Mouse (Mus musculus): ENCODE measurements at regions not wholly inside any gene's neighbourhood (a gene's known extent, or its start where the extent isn't known, plus 50 kb on each side); places are given as distances from the start of the nearest gene placed in this dataset.

DNA sequence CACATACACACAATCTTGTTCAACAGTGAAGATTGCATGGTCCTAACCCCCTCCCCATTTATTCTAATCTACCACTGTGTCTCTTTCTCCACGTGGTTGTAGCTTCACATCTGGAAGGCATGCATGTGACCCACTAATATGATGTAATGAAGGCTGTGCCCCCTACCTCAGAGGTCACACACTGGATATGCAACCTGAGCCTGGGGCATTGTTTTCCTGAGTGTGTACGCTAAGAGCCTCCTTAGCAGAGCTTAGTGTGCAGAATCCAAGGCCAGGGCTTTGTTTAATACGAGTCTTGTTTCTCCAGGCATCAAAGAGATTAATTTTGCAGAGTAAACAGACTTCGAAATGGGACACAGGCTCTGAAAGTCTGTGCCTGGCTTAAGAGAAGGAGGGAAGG is 68.0 kb upstream of the Tnrc6c start:
- 52% methylated on average over 4 of the region's 4 CpGs for WGBS
- DNase-seq (ENCODE audit: low read depth, low spot score): no peak

DNA sequence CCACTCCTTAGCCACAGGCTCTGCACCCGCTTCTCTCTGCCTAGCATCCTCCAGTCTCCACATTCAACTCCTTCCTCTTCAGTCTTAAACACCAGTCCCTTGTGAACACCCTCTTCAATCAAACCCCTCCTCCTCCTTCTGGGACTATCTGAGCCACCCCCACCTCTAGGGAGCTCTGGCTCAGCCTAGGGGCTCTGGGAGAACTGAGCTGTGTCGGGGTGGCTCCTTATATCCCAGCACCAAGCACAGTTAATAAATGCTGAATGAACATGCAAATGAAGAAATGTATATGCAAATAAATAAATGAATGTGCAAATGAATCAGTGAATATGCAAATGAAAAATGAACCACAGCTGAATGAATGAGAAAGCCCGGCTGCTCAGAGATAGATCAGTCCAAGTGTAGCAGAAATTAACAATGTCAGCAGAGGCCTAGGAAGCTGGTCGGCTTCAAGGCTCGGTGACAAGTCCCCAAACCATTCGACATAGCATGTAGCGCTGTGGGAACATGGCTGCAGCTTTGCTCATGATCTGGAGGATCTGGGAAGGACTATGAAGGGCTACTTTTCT is 67.1 kb upstream of the Tnrc6c start:
- no peak for DNase-seq (ENCODE audit: low read depth, low spot score)
- WGBS: 89% methylated on average over 7 of the region's 7 CpGs

DNA sequence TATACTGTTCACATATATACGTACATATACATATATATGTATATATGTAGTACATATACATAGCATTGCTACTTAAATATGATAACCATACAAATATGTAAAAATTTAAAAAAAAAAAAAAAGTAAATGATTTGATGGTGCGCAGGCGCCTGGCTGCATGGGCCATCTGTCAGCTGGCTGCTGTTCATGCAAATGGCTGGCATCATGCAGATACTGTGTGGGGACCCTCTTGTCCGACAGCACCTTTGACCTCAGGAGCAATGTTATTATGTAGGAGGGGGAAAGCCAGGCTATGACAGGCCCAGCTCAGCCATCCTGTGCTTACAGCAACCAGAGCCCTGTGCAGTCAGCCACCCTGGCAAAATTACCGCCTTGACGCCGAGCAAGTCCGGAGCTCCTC is 65.1 kb upstream of the Tnrc6c start:
- no peak for DNase-seq (ENCODE audit: low read depth, low spot score)
- WGBS: 94% methylated on average over 8 of the region's 8 CpGs

DNA sequence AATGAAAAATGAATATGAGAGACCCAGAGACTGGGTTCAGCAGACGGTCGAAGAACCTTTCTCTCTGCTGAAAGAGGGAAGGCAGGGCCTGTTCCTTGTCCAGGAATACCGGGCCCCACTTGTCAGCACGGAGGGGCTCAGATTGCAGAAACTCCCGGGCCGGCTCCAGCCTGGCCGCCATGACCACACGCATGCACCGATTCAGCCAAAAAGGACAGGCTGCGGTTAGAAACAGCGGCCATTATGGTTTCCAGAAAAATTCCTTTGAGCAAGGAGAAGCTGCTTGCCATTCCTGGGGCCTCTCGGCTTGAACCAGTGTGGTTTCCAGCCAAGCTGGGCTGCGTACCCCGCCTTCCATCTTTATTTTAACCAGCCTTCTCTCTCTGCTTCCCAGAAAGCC is 64.7 kb upstream of the Tnrc6c start:
- 85% methylated on average over 14 of the region's 14 CpGs for whole genome bisulfite sequencing
- DNase-seq (ENCODE audit: low read depth, low spot score): no peak

DNA sequence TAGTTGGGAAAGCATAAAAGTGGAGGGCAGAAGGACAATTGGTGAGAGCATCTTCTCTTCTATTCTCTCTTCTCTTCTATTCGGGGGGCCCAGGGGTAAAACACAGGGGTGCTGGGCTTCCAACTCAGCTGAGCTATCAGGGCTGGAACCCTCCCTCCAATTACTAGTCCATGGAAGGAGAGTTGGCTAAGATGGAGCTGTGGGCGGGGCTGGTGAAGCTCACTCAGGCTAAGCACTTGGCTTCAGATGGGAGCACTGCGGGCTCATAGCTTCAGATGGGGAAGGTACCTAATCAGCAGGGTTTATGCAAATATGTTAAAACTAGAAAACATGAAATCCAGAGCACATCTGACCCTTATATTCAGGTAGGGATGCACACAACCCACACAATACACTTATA is 61.5 kb upstream of the Tnrc6c start:
- WGBS: 50% methylated on average over 3 of the region's 3 CpGs
- no peak for DNase-seq (ENCODE audit: low read depth, low spot score)

DNA sequence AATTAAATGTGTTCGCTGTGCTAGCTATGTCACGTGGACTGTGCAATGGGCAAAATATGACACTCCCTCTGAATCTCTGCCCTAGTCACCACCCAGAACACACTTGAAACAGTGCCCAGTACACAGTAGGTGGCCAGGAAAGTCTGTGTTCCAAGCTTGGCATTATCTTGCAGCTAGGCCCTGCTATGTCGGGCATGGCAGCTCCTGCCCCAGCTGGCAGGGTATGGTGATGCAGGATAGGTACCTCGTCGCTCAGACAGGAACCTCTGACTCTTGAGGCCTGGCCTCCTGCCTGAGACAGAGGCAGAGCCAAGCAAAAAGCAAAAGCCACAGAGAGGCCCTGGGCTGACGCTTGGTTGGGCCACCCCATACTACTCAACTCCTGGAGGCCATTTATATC is 57.9 kb upstream of the Tnrc6c start:
- no peak for DNase-seq (ENCODE audit: low read depth, low spot score)
- WGBS: 59% methylated on average over 6 of the region's 6 CpGs

DNA sequence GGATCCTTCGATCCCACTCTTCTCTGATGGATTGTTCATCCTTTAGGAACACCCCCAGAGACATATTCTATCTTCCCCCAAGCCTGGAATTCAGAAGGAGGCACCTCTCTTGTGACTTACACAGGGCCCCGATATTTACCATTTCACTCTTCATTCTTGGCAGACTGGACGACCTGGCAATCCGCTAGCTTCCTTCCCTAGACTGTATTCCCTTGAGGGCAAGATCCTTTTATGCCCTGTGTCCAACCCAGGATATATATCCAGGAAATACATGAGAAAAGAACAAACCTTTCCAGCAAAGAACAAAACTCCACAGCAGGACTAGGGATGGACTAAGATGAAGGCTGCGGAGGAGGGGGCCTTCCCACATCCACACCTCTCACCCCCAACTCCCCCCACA is 56.3 kb upstream of the Tnrc6c start:
- no peak for DNase-seq (ENCODE audit: low read depth, low spot score)

DNA sequence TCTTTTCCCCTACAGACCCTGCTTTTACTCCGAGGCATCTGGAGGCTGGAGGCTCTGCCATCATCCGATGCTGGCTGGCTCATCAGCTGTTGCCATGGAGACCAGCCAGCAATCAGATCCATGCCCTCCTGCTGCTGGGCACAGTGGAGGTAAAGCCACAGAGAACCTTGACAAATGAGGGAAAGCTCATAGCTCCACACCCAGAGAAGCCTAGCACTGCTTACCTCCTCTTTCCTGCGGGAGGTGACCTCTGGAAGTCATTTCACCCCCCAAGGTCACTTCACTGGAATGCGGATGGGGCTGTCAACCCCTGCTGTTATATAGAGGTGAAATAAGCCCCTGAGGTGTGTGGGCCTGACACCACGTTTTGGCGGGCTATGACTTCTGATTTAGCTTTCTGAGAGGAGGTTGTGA is 55.9 kb upstream of the Tnrc6c start:
- WGBS: 49% methylated on average over 6 of the region's 6 CpGs
- no peak for DNase-seq (ENCODE audit: low read depth, low spot score)

More for the DNA sequence above, 56.3 kb upstream of the Tnrc6c start:
- WGBS: 66% methylated on average over 5 of the region's 5 CpGs

DNA sequence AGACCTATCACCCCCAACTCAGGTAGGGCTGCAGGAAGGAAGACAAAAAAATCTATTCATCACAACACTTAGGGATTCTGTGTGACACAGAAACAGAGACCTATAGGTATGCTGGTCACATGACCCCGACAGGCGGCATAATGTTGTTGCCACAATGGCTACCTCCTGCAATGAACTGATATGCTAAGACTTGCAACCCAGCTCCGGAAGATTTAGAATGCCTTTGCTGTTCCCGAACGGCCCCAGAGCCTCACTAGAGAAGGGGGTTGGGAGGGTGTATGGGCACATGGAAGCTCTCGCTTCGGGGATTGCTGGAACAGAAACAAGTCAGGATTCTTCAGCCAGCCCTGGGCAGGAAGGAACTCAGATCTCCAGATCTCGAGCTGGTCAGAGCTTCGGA is 55.5 kb upstream of the Tnrc6c start:
- DNase-seq (ENCODE audit: low read depth, low spot score): peak; percentile 25
- WGBS: 5% methylated on average over 9 of the region's 9 CpGs

DNA sequence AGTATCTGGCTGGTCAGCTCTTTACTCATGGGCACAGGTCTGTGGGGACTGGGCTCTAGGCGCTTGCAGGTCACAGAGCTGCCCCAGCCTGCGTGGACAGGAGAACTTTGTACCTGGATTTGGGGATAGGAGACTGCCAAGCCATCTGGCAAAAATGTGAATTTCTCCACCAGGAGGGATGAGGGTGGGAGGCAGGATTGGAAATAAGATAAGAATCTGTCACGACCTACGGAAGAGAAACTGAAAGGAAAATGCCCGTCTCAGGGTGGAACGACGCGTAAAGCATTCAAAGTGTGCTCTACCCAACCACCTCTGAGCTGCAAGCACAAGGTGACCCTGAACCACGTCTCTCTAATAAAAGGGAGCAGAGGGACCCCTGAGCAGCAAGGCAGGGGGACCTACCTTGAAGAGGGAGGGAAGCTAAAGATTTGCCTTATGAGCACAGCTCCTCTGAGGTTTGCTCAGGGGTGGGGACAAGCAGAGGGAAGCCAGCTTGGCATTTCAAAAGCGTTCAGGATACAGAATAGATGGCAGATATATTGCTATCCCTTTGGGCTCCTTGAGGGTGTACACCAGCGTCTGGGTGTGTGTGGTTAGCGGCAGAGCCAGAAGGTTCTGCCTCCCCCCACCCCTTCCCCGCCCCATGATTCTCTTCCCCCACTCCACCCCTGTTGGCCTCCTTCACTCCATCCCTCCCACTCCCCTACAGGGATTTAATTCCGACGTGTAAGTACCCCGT is 54.9 kb upstream of the Tnrc6c start:
- 3% methylated on average over 16 of the region's 16 CpGs for WGBS
- peak; percentile 42 for DNase-seq (ENCODE audit: low read depth, low spot score)

DNA sequence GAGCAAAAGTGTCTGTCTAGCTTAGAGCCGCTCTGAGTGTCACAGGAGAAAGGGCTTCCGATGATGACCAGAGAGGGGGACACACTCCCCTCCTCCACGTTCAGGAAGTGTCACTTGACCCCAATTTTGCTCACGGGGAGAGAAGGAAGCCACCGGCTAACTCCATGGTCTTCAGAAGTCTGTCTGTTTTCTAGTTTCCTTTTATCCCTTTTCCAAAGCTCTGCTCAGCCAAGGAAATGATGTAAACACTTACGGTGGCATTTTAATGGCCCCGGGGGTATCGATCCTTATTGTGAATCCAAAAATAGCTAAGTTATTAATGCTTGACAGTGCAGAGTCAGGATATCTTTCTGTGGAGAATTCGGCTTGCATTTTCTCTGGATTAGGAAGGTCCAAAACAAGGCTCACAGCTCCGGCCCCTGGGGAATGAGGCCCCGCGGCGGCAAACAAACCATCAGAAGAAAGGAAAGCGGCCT is 54.3 kb upstream of the Tnrc6c start:
- no peak for DNase-seq (ENCODE audit: low read depth, low spot score)
- WGBS: 41% methylated on average over 14 of the region's 14 CpGs

DNA sequence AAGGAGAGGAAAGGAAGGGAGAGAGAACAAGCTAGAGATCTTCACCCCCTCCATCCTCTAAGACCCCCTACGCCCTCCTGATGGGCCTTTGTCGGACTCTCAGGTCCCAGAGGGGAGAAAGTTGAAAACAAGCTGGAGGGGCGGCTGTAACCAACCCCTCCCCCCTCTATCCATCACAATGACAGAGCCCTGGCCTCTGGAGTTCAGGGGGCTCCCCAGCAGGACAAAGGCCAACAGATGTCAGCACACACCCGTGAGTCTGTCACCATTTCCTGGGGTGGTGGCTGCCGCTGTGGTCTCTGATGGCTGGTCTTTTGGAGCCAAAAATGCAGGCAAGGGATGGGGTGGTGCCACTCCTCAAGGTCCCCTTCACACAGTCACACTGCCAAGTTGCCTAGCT is 52.9 kb upstream of the Tnrc6c start:
- WGBS: 65% methylated on average over 5 of the region's 5 CpGs
- no peak for DNase-seq (ENCODE audit: low read depth, low spot score)

DNA sequence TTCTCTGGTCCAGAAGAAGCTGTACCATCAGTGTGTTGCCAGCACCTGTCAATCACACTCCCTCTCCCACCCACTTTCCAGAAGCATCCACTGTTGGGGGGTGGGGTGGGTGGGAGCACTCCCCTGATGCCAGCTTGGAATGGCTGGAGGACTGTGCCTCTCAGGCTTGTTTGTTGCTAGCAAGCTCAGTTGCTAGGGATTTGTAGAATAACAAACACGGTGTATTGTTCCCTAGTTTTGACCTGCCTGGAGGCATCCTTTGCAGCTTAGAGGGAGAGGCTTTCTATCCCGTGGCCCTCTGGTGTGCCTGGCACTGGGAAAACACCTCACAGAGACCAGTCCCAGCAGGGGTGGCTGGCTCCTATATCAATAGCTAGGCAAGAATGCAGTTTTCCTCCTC is 50.1 kb upstream of the Tnrc6c start:
- no peak for DNase-seq (ENCODE audit: low read depth, low spot score)
- WGBS: 41% methylated on average over 2 of the region's 2 CpGs
